Mouse (Mus musculus) layer of hippocampus, postnatal 36 days (tissue): Measurements from ENCODE around the gene Ube3b. TPM values are rescaled to one million over a fixed set of nuclear protein-coding genes. Genes with fewer than 3 reads are reported as not detected.

Experiments used
- DNase-seq, 2 experiments: peaks; one replicate each; pipeline ENCODE4 v3.0.0; 2022
- total RNA-seq, 2 experiments: library from RNA; stranded (reverse); gene quantifications; 2 replicates each; pipeline ENCODE4 v1.2.3; 2021

The Ube3b gene
- total RNA-seq, 2 experiments from 2014 or later = 78.0 to 81.6 TPM

- no peak for DNase-seq
These were observed 5.8 kb upstream of the Ube3b start for GRCm38 (mm10) chr5:114374409-114375213.

GRCm38 (mm10) chr5:114378177-114378920 lies 2.1 kb upstream of the Ube3b start:
- DNase-seq = no peak

- no peak for DNase-seq
These were observed 1.5 kb upstream of the Ube3b start for GRCm38 (mm10) chr5:114378936-114379335.

- no peak for DNase-seq
These were observed 644 bp upstream of the Ube3b start for GRCm38 (mm10) chr5:114379763-114380162.

GRCm38 (mm10) chr5:114381013-114381351 lies 575 bp downstream of the Ube3b start:
- no peak for DNase-seq

- DNase-seq = no peak
These were observed 2.9 kb downstream of the Ube3b start for GRCm38 (mm10) chr5:114383184-114383904.

- no peak for DNase-seq
These were observed 4.0 kb downstream of the Ube3b start for GRCm38 (mm10) chr5:114384448-114384847.

GRCm38 (mm10) chr5:114393169-114393568 lies 12.8 kb downstream of the Ube3b start:
- no peak for DNase-seq

- DNase-seq = no peak
These were observed 26.2 kb downstream of the Ube3b start for GRCm38 (mm10) chr5:114406592-114406991.

GRCm38 (mm10) chr5:114407269-114407668 lies 26.9 kb downstream of the Ube3b start:
- DNase-seq = no peak

GRCm38 (mm10) chr5:114407810-114408209 lies 27.4 kb downstream of the Ube3b start:
- DNase-seq = no peak

GRCm38 (mm10) chr5:114408846-114409245 lies 28.4 kb downstream of the Ube3b start:
- DNase-seq = no peak

- no peak for DNase-seq
These were observed 30.0 kb downstream of the Ube3b start for GRCm38 (mm10) chr5:114410429-114410828.

- DNase-seq = no peak
These were observed 32.1 kb downstream of the Ube3b start for GRCm38 (mm10) chr5:114412361-114412998.

- no peak for DNase-seq
These were observed 32.8 kb downstream of the Ube3b start for GRCm38 (mm10) chr5:114413067-114413735.

GRCm38 (mm10) chr5:114415606-114416005 lies 35.2 kb downstream of the Ube3b start:
- no peak for DNase-seq

GRCm38 (mm10) chr5:114416855-114417254 lies 36.4 kb downstream of the Ube3b start:
- no peak for DNase-seq

GRCm38 (mm10) chr5:114418541-114418940 lies 38.1 kb downstream of the Ube3b start:
- DNase-seq = no peak

GRCm38 (mm10) chr5:114421561-114422298 lies 41.3 kb downstream of the Ube3b start:
- DNase-seq = no peak

- DNase-seq = no peak
These were observed 42.2 kb downstream of the Ube3b start for GRCm38 (mm10) chr5:114422591-114422990.

- no peak for DNase-seq
These were observed 43.6 kb downstream of the Ube3b start for GRCm38 (mm10) chr5:114423961-114424360.
